Comparison of ENCODE assay signal across 10 mouse cellular contexts in genomic region chr10:118947724-118948123, GRCm38 (mm10).
A peak's percentile ranks its signal among the peaks of the same experiment; 100 is the strongest.
DNase-seq lines count a peak whose midpoint lies in the region.
"Had no signal": no experiment of that assay in that cellular context is flagged by ENCODE, and none has a peak within 500 bp of the region (broad histone marks: within the 10 kb centered on the region; RNA-seq: fewer than 3 reads in every experiment).

No protein-coding gene starts in this region.

- intact Hi-C loops in heart, postnatal 14 days (cut with DNase I): no loop called here
- intact Hi-C loops in left cerebral cortex, postnatal 25 days (cut with DNase I): no loop called here

- peak; percentile 14 for DNase-seq in 416B (ENCODE audit: low read depth)
- peak; percentile 58 for DNase-seq in adipocyte (ENCODE audit: low spot score)
- DNase-seq in heart, postnatal 14 days: peak; percentile 18 to 59
- peak; percentile 67 to 71 for DNase-seq in kidney, postnatal 36 days
- no peak for DNase-seq in layer of hippocampus, postnatal 25 days (ENCODE audit: extremely low spot score in 1 of 2, low spot score in 1 of 2)
- no peak for DNase-seq in embryo, embryonic 9.5 days (ENCODE audit: extremely low spot score)
- DNase-seq in left cerebral cortex, postnatal 25 days (ENCODE audit: low spot score in 2 of 2): no peak
- DNase-seq: left cerebral cortex, postnatal 4 days; right cerebral cortex, postnatal 4 days; thymus, postnatal 4 days had no signal

Comparison
In these comparisons a context has a peak if more than half of its experiments do, and no peak if none do; other contexts are left out.
1. DNase-seq: peak in 416B (single experiment), adipocyte (single experiment), heart, postnatal 14 days (2 of 2) and kidney, postnatal 36 days (2 of 2); none in layer of hippocampus, postnatal 25 days (0 of 2), embryo, embryonic 9.5 days (single experiment) and left cerebral cortex, postnatal 25 days (0 of 2).